Mouse (Mus musculus): ENCODE results near the gene Stx4a.

- TF ChIP-seq POLR2A (IDR thresholded peaks at IDR 0.05; ENCODE audit: low read depth, low read length) (no peak), CTCF (IDR thresholded peaks at IDR 0.05; ENCODE audit: borderline replicate concordance, insufficient read depth, low read length) (no peak)
Measured at GRCm38 (mm10) chr7:127820836-127821509, 3.1 kb upstream of the Stx4a start.

Measured in embryonic fibroblast, embryonic 13.5 days (primary cell).